Mouse (Mus musculus) urinary bladder, postnatal 14 days (tissue): ENCODE data around the gene Mtln.

Experiments used
- DNase-seq: peaks from one replicate; pipeline ENCODE4 v3.0.0; 2021; ENCODE audit warnings: low spot score

Gene Mtln

GRCm38 (mm10) chr2:127791919-127792603, at the start of gene Mtln:
Gene Mtln (minus strand): TSS chr2:127792488.
- peak; percentile 88 for DNase-seq

- no peak for DNase-seq
Measured at GRCm38 (mm10) chr2:127841402-127841801, 49.1 kb upstream of the Mtln start.

GRCm38 (mm10) chr2:127839425-127839824, 47.1 kb upstream of the Mtln start:
- DNase-seq, result no peak

GRCm38 (mm10) chr2:127838576-127838975, 46.3 kb upstream of the Mtln start, which contains the start of gene Acoxl:
Gene Acoxl (plus strand): TSS chr2:127838876.
- DNase-seq, result no peak

- no peak for DNase-seq
Measured at GRCm38 (mm10) chr2:127832833-127833190, 40.5 kb upstream of the Mtln start.

GRCm38 (mm10) chr2:127832103-127832832, 40.0 kb upstream of the Mtln start:
- no peak for DNase-seq

- peak; percentile 96 for DNase-seq
Measured at GRCm38 (mm10) chr2:127831401-127832102, 39.3 kb upstream of the Mtln start, which contains the start of gene Bub1. Gene Bub1 (minus strand): TSS chr2:127831865.

- DNase-seq, result no peak
Measured at GRCm38 (mm10) chr2:127789651-127790270, 2.5 kb downstream of the Mtln start.

GRCm38 (mm10) chr2:127789138-127789537, 3.1 kb downstream of the Mtln start:
- no peak for DNase-seq

GRCm38 (mm10) chr2:127788440-127789116, 3.7 kb downstream of the Mtln start, which contains the start of gene Nphp1:
Gene Nphp1 (minus strand): TSS chr2:127788897.
- peak; percentile 83 for DNase-seq

- DNase-seq, result no peak
Measured at GRCm38 (mm10) chr2:127787226-127787625, 5.1 kb downstream of the Mtln start.

- DNase-seq, result no peak
Measured at GRCm38 (mm10) chr2:127778451-127778850, 13.8 kb downstream of the Mtln start.

- no peak for DNase-seq
Measured at GRCm38 (mm10) chr2:127775013-127775412, 17.3 kb downstream of the Mtln start.

- DNase-seq, result no peak
Measured at GRCm38 (mm10) chr2:127774578-127774941, 17.7 kb downstream of the Mtln start.

- no peak for DNase-seq
Measured at GRCm38 (mm10) chr2:127773938-127774577, 18.2 kb downstream of the Mtln start.

- no peak for DNase-seq
Measured at GRCm38 (mm10) chr2:127761587-127761986, 30.7 kb downstream of the Mtln start.

GRCm38 (mm10) chr2:127760429-127761000, 31.8 kb downstream of the Mtln start:
- DNase-seq, result no peak

GRCm38 (mm10) chr2:127760014-127760413, 32.3 kb downstream of the Mtln start:
- DNase-seq, result no peak

- DNase-seq, result no peak
Measured at GRCm38 (mm10) chr2:127759157-127759880, 33.0 kb downstream of the Mtln start.

- DNase-seq, result no peak
Measured at GRCm38 (mm10) chr2:127757171-127757570, 35.1 kb downstream of the Mtln start.
